Mouse (Mus musculus) embryonic stem cell, embryonic (primary cell): Measurements from ENCODE around the gene Cenpv.

Experiments
- CTCF ChIA-PET, 4 experiments: fragments of 300-600 bp in 2 of 4; fragments of 350-600 bp in 2 of 4; sonication (Branson Sonifier 250); formaldehyde crosslinking; loops; one replicate each; lab custom pipeline; 2022; ENCODE audit warnings: inconsistent platforms in 2 of 4; lab: Charles Lee
- POLR2A ChIA-PET, 4 experiments: fragments of 300-600 bp in 2 of 4; fragments of 350-600 bp in 2 of 4; sonication (Branson Sonifier 250); formaldehyde crosslinking; loops; one replicate each; lab custom pipeline; 2022; ENCODE audit warnings: antibody characterized with exemption in 4 of 4, inconsistent platforms in 1 of 4; lab: Charles Lee

Gene Cenpv

GRCm38 (mm10) chr11:62539089-62539890, at the start of gene Cenpv:
Cenpv (minus strand) TSS chr11:62539261.
- POLR2A ChIA-PET, result interaction anchor here (0.5 to 33.1 kb wide), 66 partner anchors 7 to 233 kb away, joined by 3 to 1188 read pairs (median 6); partner anchors contain the start of genes Ubb (in 4 of the 4), Cenpv (in 1 of the 4), Ncor1 (in 1 of the 4) and Pigl (in 1 of the 4)
- CTCF ChIA-PET, result interaction anchor here in 3 of 4 experiments (0.5 to 1.7 kb wide), 5 partner anchors 12 to 71 kb away, joined by 3 to 8 read pairs (median 3); partner anchors contain the start of gene Ubb (in 1 of the 3)

- POLR2A ChIA-PET, result interaction anchor here in 3 of 4 experiments (0.6 to 33.5 kb wide), 8 partner anchors 10 to 106 kb away, joined by 3 to 727 read pairs (median 8); partner anchors contain the start of gene Ubb (in 1 of the 3)
- CTCF ChIA-PET, result no interaction called here
Measured at GRCm38 (mm10) chr11:62587034-62587433, 48.0 kb upstream of the Cenpv start.

GRCm38 (mm10) chr11:62584671-62585206, 45.7 kb upstream of the Cenpv start:
- ChIA-PET CTCF (interaction anchor here in 2 of 4 experiments (0.7 kb wide), 2 partner anchors 37 to 47 kb away, joined by 3 to 7 read pairs; no protein-coding TSS in a partner anchor), POLR2A (interaction anchor here in 3 of 4 experiments (0.7 to 33.5 kb wide), 15 partner anchors 9 to 186 kb away, joined by 3 to 727 read pairs (median 5); partner anchors contain the start of gene Ubb (in 1 of the 3))

- CTCF ChIA-PET, result interaction anchor here (0.6 to 1.2 kb wide), 4 partner anchors 9 to 586 kb away, joined by 4 to 5 read pairs (median 4); partner anchors contain the start of gene Trpv2 (in 1 of the 4)
Measured at GRCm38 (mm10) chr11:62583031-62583430, 44.0 kb upstream of the Cenpv start.

GRCm38 (mm10) chr11:62576530-62577152, 37.6 kb upstream of the Cenpv start:
- CTCF ChIA-PET, result no interaction called here
- POLR2A ChIA-PET, result interaction anchor here in 3 of 4 experiments (0.6 to 33.5 kb wide), 18 partner anchors 10 to 66 kb away, joined by 3 to 727 read pairs (median 10); partner anchors contain the start of genes Ubb (in 3 of the 3) and Cenpv (in 1 of the 3)

More at GRCm38 (mm10) chr11:62583031-62583430, 44.0 kb upstream of the Cenpv start:
- POLR2A ChIA-PET, result interaction anchor here (0.5 to 33.5 kb wide), 23 partner anchors 9 to 88 kb away, joined by 3 to 727 read pairs (median 5); partner anchors contain the start of genes Ubb (in 3 of the 4) and Trpv2 (in 1 of the 4)

GRCm38 (mm10) chr11:62575659-62576438, 36.8 kb upstream of the Cenpv start:
- ChIA-PET CTCF (interaction anchor here (0.6 to 1.7 kb wide), 12 partner anchors 11 to 326 kb away, joined by 3 to 8 read pairs (median 3); no protein-coding TSS in a partner anchor), POLR2A (interaction anchor here (0.6 to 33.5 kb wide), 42 partner anchors 8 to 360 kb away, joined by 3 to 727 read pairs (median 5); partner anchors contain the start of genes Ubb (in 3 of the 4), Cenpv (in 1 of the 4), Ncor1 (in 1 of the 4) and Pigl (in 1 of the 4))

- ChIA-PET CTCF (interaction anchor here (0.5 to 1.7 kb wide), 18 partner anchors 8 to 325 kb away, joined by 3 to 8 read pairs (median 3); no protein-coding TSS in a partner anchor), POLR2A (interaction anchor here (0.6 to 33.5 kb wide), 40 partner anchors 9 to 360 kb away, joined by 3 to 727 read pairs (median 6); partner anchors contain the start of genes Ubb (in 3 of the 4), Ncor1 (in 1 of the 4) and Pigl (in 1 of the 4))
Measured at GRCm38 (mm10) chr11:62575297-62575658, 36.2 kb upstream of the Cenpv start.

- CTCF ChIA-PET, result interaction anchor here (0.5 to 1.7 kb wide), 17 partner anchors 8 to 325 kb away, joined by 3 to 8 read pairs (median 3); no protein-coding TSS in a partner anchor
- POLR2A ChIA-PET, result interaction anchor here (0.6 to 33.5 kb wide), 39 partner anchors 9 to 133 kb away, joined by 3 to 727 read pairs (median 5); partner anchors contain the start of genes Ubb (in 4 of the 4), Ncor1 (in 1 of the 4) and Pigl (in 1 of the 4)
Measured at GRCm38 (mm10) chr11:62574703-62575085, 35.6 kb upstream of the Cenpv start.

GRCm38 (mm10) chr11:62573959-62574702, 35.1 kb upstream of the Cenpv start, which contains the start of gene Trpv2:
Trpv2 (plus strand) TSS chr11:62574486.
- CTCF ChIA-PET, result interaction anchor here in 3 of 4 experiments (0.6 to 1.7 kb wide), 8 partner anchors 9 to 1767 kb away, joined by 3 to 8 read pairs (median 4); no protein-coding TSS in a partner anchor
- POLR2A ChIA-PET, result interaction anchor here (0.6 to 33.5 kb wide), 32 partner anchors 9 to 89 kb away, joined by 3 to 727 read pairs (median 6); partner anchors contain the start of gene Ubb (in 4 of the 4)

- ChIA-PET CTCF (interaction anchor here in 1 of 4 experiments (1.3 kb wide), 1 partner anchor 45 kb away, joined by 3 read pairs; no protein-coding TSS in a partner anchor), POLR2A (interaction anchor here (0.6 to 33.5 kb wide), 16 partner anchors 12 to 267 kb away, joined by 3 to 727 read pairs (median 4); partner anchors contain the start of gene Ubb (in 3 of the 4))
Measured at GRCm38 (mm10) chr11:62568300-62568699, 29.2 kb upstream of the Cenpv start.

- ChIA-PET CTCF (interaction anchor here in 1 of 4 experiments (2.3 kb wide), 1 partner anchor 9 kb away, joined by 8 read pairs; no protein-coding TSS in a partner anchor), POLR2A (interaction anchor here in 3 of 4 experiments (1.1 to 33.5 kb wide), 11 partner anchors 10 to 42 kb away, joined by 3 to 727 read pairs (median 20); partner anchors contain the start of gene Ubb (in 3 of the 3))
Measured at GRCm38 (mm10) chr11:62566211-62566610, 27.1 kb upstream of the Cenpv start.

GRCm38 (mm10) chr11:62565747-62566146, 26.7 kb upstream of the Cenpv start:
- POLR2A ChIA-PET, result interaction anchor here (0.6 to 33.5 kb wide), 20 partner anchors 9 to 53 kb away, joined by 3 to 727 read pairs (median 6); partner anchors contain the start of genes Ubb (in 3 of the 4) and Cenpv (in 1 of the 4)
- CTCF ChIA-PET, result interaction anchor here in 1 of 4 experiments (0.7 to 2.3 kb wide), 2 partner anchors 9 to 125 kb away, joined by 3 to 8 read pairs; no protein-coding TSS in a partner anchor

GRCm38 (mm10) chr11:62563590-62563989, 24.5 kb upstream of the Cenpv start:
- POLR2A ChIA-PET, result interaction anchor here (0.6 to 33.5 kb wide), 9 partner anchors 9 to 43 kb away, joined by 3 to 727 read pairs (median 4); partner anchors contain the start of gene Ubb (in 2 of the 4)
- CTCF ChIA-PET, result no interaction called here

GRCm38 (mm10) chr11:62560463-62561016, 21.5 kb upstream of the Cenpv start:
- POLR2A ChIA-PET, result interaction anchor here in 3 of 4 experiments (1.1 to 33.0 kb wide), 11 partner anchors 9 to 52 kb away, joined by 3 to 1188 read pairs (median 18); partner anchors contain the start of genes Ubb (in 3 of the 3), Cenpv (in 2 of the 3) and Trpv2 (in 1 of the 3)
- CTCF ChIA-PET, result interaction anchor here in 1 of 4 experiments (0.6 kb wide), 1 partner anchor 119 kb away, joined by 5 read pairs; no protein-coding TSS in a partner anchor
